Mouse (Mus musculus) MEL (cell line): ENCODE measurements at regions not wholly inside any gene's neighbourhood (a gene's known extent, or its start where the extent isn't known, plus 50 kb on each side); places are given as distances from the start of the nearest gene placed in this dataset.
A peak's percentile ranks its signal among the peaks of the same experiment; 100 is the strongest.

Source experiments
- DNase-seq: peaks from one replicate; pipeline ENCODE4 v3.0.0; 2011; ENCODE audit warnings: low read depth, low spot score
- H3K27ac ChIP-seq: 2 replicates; pipeline ENCODE4 v1.5.1; 2012; ENCODE audit warnings: low read depth, mild to moderate bottlenecking, control low read depth, low read length, moderate library complexity; ENCODE audit not compliant: control insufficient read depth
- H3K27me3 ChIP-seq, 2 experiments: fragments of 150-350 bp in 1 of 2; sonication (generic) in 1 of 2; 2 replicates each; pipeline ENCODE4 v1.6.1; 2012; ENCODE audit warnings: low read length in 2 of 2, mild to moderate bottlenecking in 2 of 2, improper control_type of control experiment in 1 of 2, moderate library complexity in 1 of 2; ENCODE audit not compliant: insufficient read depth in 2 of 2, control insufficient read depth in 1 of 2
- H3K36me3 ChIP-seq, 2 experiments: 2 replicates each; pipeline ENCODE4 v1.6.1; 2012 to 2014; ENCODE audit warnings: low read length in 2 of 2, improper control_type of control experiment in 1 of 2, inconsistent platforms in 1 of 2, mild to moderate bottlenecking in 1 of 2; ENCODE audit not compliant: insufficient read depth in 2 of 2, control insufficient read depth in 1 of 2
- H3K4me1 ChIP-seq, 2 experiments: fragments of 150-350 bp in 1 of 2; sonication (generic) in 1 of 2; 2 replicates each; pipeline ENCODE4 v1.6.1; 2012; ENCODE audit warnings: low read length in 2 of 2, improper control_type of control experiment in 1 of 2, mild to moderate bottlenecking in 1 of 2; ENCODE audit not compliant: insufficient read depth in 2 of 2, control insufficient read depth in 1 of 2
- H3K4me3 ChIP-seq, 2 experiments: fragments of 150-350 bp in 1 of 2; sonication (generic) in 1 of 2; 2 replicates each; pipeline ENCODE4 v1.5.1; 2012; ENCODE audit warnings: low read depth in 2 of 2, low read length in 2 of 2, mild to moderate bottlenecking in 2 of 2, moderate library complexity in 2 of 2, control low read depth in 1 of 2, improper control_type of control experiment in 1 of 2; ENCODE audit not compliant: control insufficient read depth in 1 of 2, insufficient read depth in 1 of 2
- H3K79me2 ChIP-seq: 2 replicates; pipeline ENCODE4 v1.6.1; 2012; ENCODE audit warnings: mild to moderate bottlenecking, low read length, moderate library complexity; ENCODE audit not compliant: control insufficient read depth, poor library complexity, insufficient read depth
- H3K9ac ChIP-seq: 2 replicates; pipeline ENCODE4 v1.6.1; 2012; ENCODE audit warnings: low read depth, mild to moderate bottlenecking, control low read depth, low read length, moderate library complexity; ENCODE audit not compliant: control insufficient read depth, poor library complexity, severe bottlenecking
- H3K9me3 ChIP-seq: fragments of 150-350 bp; sonication (generic); replicated peaks from 2 replicates; pipeline ENCODE4 v1.6.1; 2012; ENCODE audit warnings: mild to moderate bottlenecking, low read length, improper control_type of control experiment, moderate library complexity; ENCODE audit not compliant: insufficient read depth
- CHD1 ChIP-seq: IDR thresholded peaks from 2 replicates; pipeline ENCODE4 v1.6.1; 2012; ENCODE audit warnings: low read depth, mild to moderate bottlenecking, inconsistent platforms, low read length, improper control_type of control experiment
- ELF1 ChIP-seq: IDR thresholded peaks from 2 replicates; pipeline ENCODE4 v1.6.1; 2014; ENCODE audit warnings: low read depth, mild to moderate bottlenecking, inconsistent platforms, low read length, improper control_type of control experiment, moderate library complexity
- EP300 ChIP-seq, 2 experiments: IDR thresholded peaks; 2 replicates each; pipeline ENCODE4 v1.6.1; 2011; ENCODE audit warnings: improper control_type of control experiment in 2 of 2, low read length in 2 of 2, low read depth in 1 of 2, mild to moderate bottlenecking in 1 of 2
- GABPA ChIP-seq: IDR thresholded peaks from 2 replicates; pipeline ENCODE4 v1.6.1; 2012; ENCODE audit warnings: low read depth, mild to moderate bottlenecking, inconsistent platforms, low read length, improper control_type of control experiment, moderate library complexity
- GATA1 ChIP-seq: IDR thresholded peaks from 2 replicates; pipeline ENCODE4 v1.6.1; 2011; ENCODE audit warnings: low read depth, low read length, improper control_type of control experiment
- HCFC1 ChIP-seq: IDR thresholded peaks from 2 replicates; pipeline ENCODE4 v1.6.1; 2012; ENCODE audit warnings: low read depth, mild to moderate bottlenecking, inconsistent platforms, low read length, improper control_type of control experiment, moderate library complexity
- JUND ChIP-seq: IDR thresholded peaks from 2 replicates; pipeline ENCODE4 v1.6.1; 2011; ENCODE audit warnings: low read depth, mild to moderate bottlenecking, improper control_type of control experiment, low read length
- KAT2A ChIP-seq: conservative IDR thresholded peaks from 2 replicates; pipeline ENCODE4 v1.6.1; 2012; ENCODE audit warnings: low read depth, low read length, improper control_type of control experiment, inconsistent platforms
- MAFK ChIP-seq: IDR thresholded peaks from 2 replicates; pipeline ENCODE4 v1.6.1; 2011; ENCODE audit warnings: low read depth, mild to moderate bottlenecking, low read length, improper control_type of control experiment, borderline replicate concordance
- MAX ChIP-seq: IDR thresholded peaks from 2 replicates; pipeline ENCODE4 v1.6.1; 2011; ENCODE audit warnings: low read length, improper control_type of control experiment
- MAZ ChIP-seq: IDR thresholded peaks from 2 replicates; pipeline ENCODE4 v1.6.1; 2012; ENCODE audit warnings: low read depth, mild to moderate bottlenecking, inconsistent platforms, low read length, improper control_type of control experiment
- MXI1 ChIP-seq: IDR thresholded peaks from 2 replicates; pipeline ENCODE4 v1.6.1; 2011; ENCODE audit warnings: mild to moderate bottlenecking, low read depth, low read length, improper control_type of control experiment
- MYB ChIP-seq: IDR thresholded peaks from 2 replicates; pipeline ENCODE4 v1.6.1; 2011; ENCODE audit warnings: mild to moderate bottlenecking, low read depth, low read length, improper control_type of control experiment
- MYC ChIP-seq: IDR thresholded peaks from 2 replicates; pipeline ENCODE4 v1.6.1; 2011; ENCODE audit warnings: low read depth, mild to moderate bottlenecking, low read length, improper control_type of control experiment, moderate library complexity
- NELFE ChIP-seq: IDR thresholded peaks from 2 replicates; pipeline ENCODE4 v1.6.1; 2011; ENCODE audit warnings: low read depth, low read length, improper control_type of control experiment
- NRF1 ChIP-seq: IDR thresholded peaks from 2 replicates; pipeline ENCODE4 v1.6.1; 2014; ENCODE audit warnings: low read depth, mild to moderate bottlenecking, inconsistent platforms, low read length, improper control_type of control experiment, moderate library complexity; ENCODE audit not compliant: poor library complexity, insufficient read depth, severe bottlenecking
- POLR2AphosphoS2 ChIP-seq: IDR thresholded peaks from 2 replicates; pipeline ENCODE4 v1.6.1; 2011; ENCODE audit warnings: low read length, improper control_type of control experiment
- SMC3 ChIP-seq: IDR thresholded peaks from 2 replicates; pipeline ENCODE4 v1.6.1; 2011; ENCODE audit warnings: low read depth, low read length, improper control_type of control experiment
- TBP ChIP-seq: IDR thresholded peaks from 2 replicates; pipeline ENCODE4 v1.8.0; 2011; ENCODE audit warnings: low read depth, low read length, improper control_type of control experiment
- TCF12 ChIP-seq: IDR thresholded peaks from 2 replicates; pipeline ENCODE4 v1.6.1; 2014; ENCODE audit warnings: low read depth, mild to moderate bottlenecking, inconsistent platforms, low read length, improper control_type of control experiment, moderate library complexity
- ZMIZ1 ChIP-seq: IDR thresholded peaks from 2 replicates; pipeline ENCODE4 v1.6.1; 2012; ENCODE audit warnings: low read depth, mild to moderate bottlenecking, inconsistent platforms, low read length, improper control_type of control experiment, moderate library complexity
- ZNF384 ChIP-seq: IDR thresholded peaks from 2 replicates; pipeline ENCODE4 v1.6.1; 2012; ENCODE audit warnings: low read depth, mild to moderate bottlenecking, inconsistent platforms, low read length, improper control_type of control experiment

GRCm38 (mm10) chr17:82408296-82408695 lies 670.1 kb upstream of the Slc8a1 start:
- Histone ChIP-seq H3K4me1 (no peaks in the 10 kb centered on the region), H3K27me3 (no peaks in the 10 kb centered on the region), H3K4me3 (no peak overlapping the region), H3K79me2 (no peaks in the 10 kb centered on the region), H3K9ac (no peak overlapping the region), H3K9me3 (no peaks in the 10 kb centered on the region), H3K36me3 (no peaks in the 10 kb centered on the region), H3K27ac (no peak overlapping the region)
- no peak for DNase-seq
- TF ChIP-seq ELF1 = no peak
- no peak for TF ChIP-seq KAT2A
- no peak for TF ChIP-seq GABPA
- TF ChIP-seq MAFK = no peak

- H3K4me1 ChIP-seq = no peaks in the 10 kb centered on the region
- H3K79me2 ChIP-seq = no peaks in the 10 kb centered on the region
- peaks cover 0 to 6% of the 10 kb centered on the region in 2 experiments; a peak in 2 of 4 replicates for H3K36me3 ChIP-seq
- H3K27me3 ChIP-seq = no peaks in the 10 kb centered on the region
- peak; percentile 32 for DNase-seq
- H3K27ac ChIP-seq = no peak overlapping the region
- no peaks in the 10 kb centered on the region for H3K9me3 ChIP-seq
- TF ChIP-seq SMC3 (no peak), ZMIZ1 (no peak), MYB (no peak), MAX (no peak), NRF1 (no peak), JUND (no peak), POLR2AphosphoS2 (no peak), NELFE (no peak), MYC (0 out of 2 replicates have a peak, but pooled peaks have one; percentile 21), GATA1 (peak; percentile 83; the same call in 1 of the 2 replicates), ZNF384 (no peak), TBP (no peak), MAFK (no peak), HCFC1 (no peak), EP300 (IDR thresholded peaks at IDR 0.05; ENCODE audit: low read depth in 1 of 2, low read length in 2 of 2) (peak; percentile 70 to 81), TCF12 (peak; percentile 61), CHD1 (no peak), MAZ (no peak), ELF1 (no peak), MXI1 (no peak)
- no peak overlapping the region for H3K9ac ChIP-seq
- no peak overlapping the region for H3K4me3 ChIP-seq
These were observed 661.2 kb upstream of the Slc8a1 start for GRCm38 (mm10) chr17:82399328-82399727.
